Mouse (Mus musculus): Measurements from ENCODE around the gene Hectd1. TPM values are rescaled to one million over a fixed set of nuclear protein-coding genes. Genes with fewer than 3 reads are reported as not detected.
A peak's percentile ranks its signal among the peaks of the same experiment; 100 is the strongest.

The Hectd1 gene
- polyA plus RNA-seq, 2 experiments: 35.8 to 44.0 TPM

DNA sequence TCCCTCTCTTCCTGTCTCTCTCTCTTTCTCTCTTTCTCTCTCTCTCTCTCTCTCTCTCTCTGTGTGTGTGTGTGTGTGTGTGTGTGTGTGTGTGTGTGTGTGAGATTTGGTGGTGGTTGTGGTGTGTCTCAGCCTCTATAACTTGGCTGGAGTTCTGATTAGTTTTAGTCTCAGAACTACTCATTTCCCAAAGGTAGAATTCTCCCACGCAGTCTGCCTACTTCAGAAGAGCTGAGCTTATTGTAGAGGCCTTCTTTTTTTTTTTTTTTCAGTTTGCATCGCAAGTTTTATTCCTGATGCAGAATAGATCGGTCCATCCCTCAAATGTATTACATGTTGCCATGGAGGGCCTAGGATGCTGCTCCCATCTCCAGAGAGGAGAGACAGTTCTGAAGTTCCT lies 119.6 kb downstream of the Hectd1 start:
- Histone ChIP-seq H3K36me3 (ENCODE audit: control insufficient read depth, insufficient read depth, low read length) (no peaks in the 10 kb centered on the region), H3K27ac (replicated peaks; ENCODE audit: low read depth, low read length) (no peak overlapping the region), H3K9ac (ENCODE audit: low read depth, low read length, severe bottlenecking) (no peak overlapping the region), H3K27me3 (ENCODE audit: control insufficient read depth, insufficient read depth, low read length) (no peaks in the 10 kb centered on the region), H3K4me3 (replicated peaks; ENCODE audit: low read length) (no peak overlapping the region), H3K4me1 (ENCODE audit: control insufficient read depth, insufficient read depth, low read length) (no peaks in the 10 kb centered on the region), H3K4me2 (replicated peaks; ENCODE audit: low read depth, low read length, severe bottlenecking) (no peak overlapping the region), H3K9me3 (ENCODE audit: control insufficient read depth, low read length) (no peaks in the 10 kb centered on the region)
- no peak for TF ChIP-seq POLR2A (IDR thresholded peaks at IDR 0.05; ENCODE audit: borderline replicate concordance, extremely low read depth, insufficient read depth, insufficient read length)
- DNase-seq (ENCODE audit: low spot score) (no peak), ATAC-seq (ENCODE audit: low FRiP score, low read depth) (no peak)
- WGBS: 64% methylated on average over 3 of the region's 3 CpGs

DNA sequence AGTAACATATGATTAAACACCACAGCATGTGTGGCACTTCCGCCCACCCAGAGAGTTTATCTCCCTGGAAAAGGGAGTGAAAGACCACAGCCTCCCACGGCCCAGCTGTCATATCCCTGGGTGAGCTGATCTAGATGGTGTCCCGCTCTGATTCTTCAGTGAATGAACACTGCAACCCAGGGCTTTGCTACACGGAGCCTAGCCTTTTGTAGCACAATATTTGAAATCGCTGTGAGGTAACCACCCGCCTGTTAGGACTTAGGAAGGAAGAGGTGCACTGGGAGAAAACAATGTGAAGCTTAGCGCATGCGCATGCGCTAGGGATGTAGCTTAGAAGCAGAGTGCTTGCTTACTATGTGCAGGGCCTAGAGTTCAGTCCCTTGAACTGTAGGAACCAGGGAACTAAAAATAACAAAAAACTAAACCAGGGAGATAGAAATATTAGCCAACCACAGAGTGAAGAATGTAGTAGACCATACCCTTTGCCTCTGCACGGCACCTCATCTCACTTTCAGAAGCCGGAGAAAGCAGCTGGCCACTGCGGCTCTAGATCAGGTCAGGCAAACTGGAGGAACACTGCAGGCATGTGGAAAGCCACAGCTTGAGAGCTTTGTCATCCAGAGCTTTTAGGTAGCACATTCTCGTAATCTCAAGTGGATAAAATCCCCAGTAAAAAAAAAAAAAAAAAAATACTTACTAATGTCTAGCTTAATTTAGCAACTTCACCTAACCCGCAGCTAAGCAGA lies 120.2 kb downstream of the Hectd1 start:
- no peaks in the 10 kb centered on the region for H3K27me3 ChIP-seq (ENCODE audit: control insufficient read depth, insufficient read depth, low read length)
- no peak for TF ChIP-seq POLR2A (IDR thresholded peaks at IDR 0.05; ENCODE audit: borderline replicate concordance, extremely low read depth, insufficient read depth, insufficient read length)
- DNase-seq (ENCODE audit: low spot score): no peak
- H3K9me3 ChIP-seq (ENCODE audit: control insufficient read depth, low read length): no peaks in the 10 kb centered on the region
- no peak overlapping the region; the same call in 1 of the 2 replicates for H3K27ac ChIP-seq (replicated peaks; ENCODE audit: low read depth, low read length)
- H3K4me1 ChIP-seq (ENCODE audit: control insufficient read depth, insufficient read depth, low read length): no peaks in the 10 kb centered on the region
- 73% methylated on average over 14 of the region's 14 CpGs for WGBS
- no peak overlapping the region for H3K9ac ChIP-seq (ENCODE audit: low read depth, low read length, severe bottlenecking)
- H3K4me2 ChIP-seq (replicated peaks; ENCODE audit: low read depth, low read length, severe bottlenecking): no peak overlapping the region
- H3K4me3 ChIP-seq (replicated peaks; ENCODE audit: low read length): no peak overlapping the region
- no peaks in the 10 kb centered on the region for H3K36me3 ChIP-seq (ENCODE audit: control insufficient read depth, insufficient read depth, low read length)
- ATAC-seq (ENCODE audit: low FRiP score, low read depth): 0 out of 2 replicates have a peak, but pooled peaks have one; percentile 34

DNA sequence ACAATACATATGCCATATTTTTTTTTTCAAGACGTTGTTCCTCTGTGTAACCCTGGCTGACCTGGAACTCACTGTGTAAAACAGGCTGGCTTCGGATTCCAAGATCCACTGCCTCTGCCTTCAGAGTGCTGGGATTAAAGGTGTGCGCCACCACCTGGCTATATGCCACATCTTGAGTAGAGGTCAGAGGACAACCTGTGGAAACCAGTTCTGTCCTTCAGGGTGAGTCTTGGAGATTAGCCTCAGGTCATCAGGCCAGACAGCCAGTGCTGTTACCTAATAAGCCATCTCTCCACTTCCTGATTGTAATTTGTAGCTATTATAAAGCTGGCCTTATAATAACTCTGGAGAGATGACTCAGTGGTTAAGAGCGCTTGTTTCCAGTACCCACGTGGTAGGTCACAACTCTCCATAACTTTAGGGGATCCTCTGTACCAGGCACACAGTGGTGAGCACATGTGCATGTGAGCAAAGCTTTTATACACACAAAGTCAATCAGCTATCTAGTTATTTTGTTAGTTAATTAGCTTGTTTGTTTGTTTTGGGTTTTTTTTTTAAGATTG lies 122.6 kb downstream of the Hectd1 start:
- ATAC-seq (ENCODE audit: low FRiP score, low read depth): no peak
- Histone ChIP-seq H3K36me3 (ENCODE audit: control insufficient read depth, insufficient read depth, low read length) (no peaks in the 10 kb centered on the region), H3K9ac (ENCODE audit: low read depth, low read length, severe bottlenecking) (no peak overlapping the region), H3K27me3 (ENCODE audit: control insufficient read depth, insufficient read depth, low read length) (no peaks in the 10 kb centered on the region), H3K4me1 (ENCODE audit: control insufficient read depth, insufficient read depth, low read length) (no peaks in the 10 kb centered on the region), H3K4me3 (replicated peaks; ENCODE audit: low read length) (no peak overlapping the region), H3K9me3 (ENCODE audit: control insufficient read depth, low read length) (peaks cover 1% of the 10 kb centered on the region; the same call in 1 of the 2 replicates), H3K27ac (replicated peaks; ENCODE audit: low read depth, low read length) (no peak overlapping the region), H3K4me2 (replicated peaks; ENCODE audit: low read depth, low read length, severe bottlenecking) (no peak overlapping the region)
- no peak for DNase-seq (ENCODE audit: low spot score)
- TF ChIP-seq POLR2A (IDR thresholded peaks at IDR 0.05; ENCODE audit: borderline replicate concordance, extremely low read depth, insufficient read depth, insufficient read length): no peak
- 74% methylated on average over 5 of the region's 5 CpGs for WGBS

DNA sequence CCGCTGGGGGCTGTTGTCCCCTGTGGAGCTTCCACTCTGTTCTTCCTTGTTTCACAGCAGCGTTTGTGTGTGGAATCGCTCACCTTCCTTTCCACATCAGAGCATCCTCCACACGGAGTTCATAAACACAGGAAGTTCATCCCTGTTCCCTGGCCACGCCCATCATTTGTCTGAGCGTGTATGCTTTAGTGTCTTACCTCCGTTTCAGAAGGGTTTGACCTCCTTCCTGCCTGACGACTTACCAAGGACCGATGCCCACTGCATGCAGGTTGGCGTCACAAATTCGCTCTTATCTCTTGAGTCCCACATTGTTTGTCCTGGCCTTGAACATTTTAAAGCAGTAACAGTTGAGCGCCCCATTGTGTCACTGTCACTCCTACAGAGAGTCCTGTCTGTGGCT lies 123.6 kb downstream of the Hectd1 start:
- no peak overlapping the region for H3K9ac ChIP-seq (ENCODE audit: low read depth, low read length, severe bottlenecking)
- TF ChIP-seq POLR2A (IDR thresholded peaks at IDR 0.05; ENCODE audit: borderline replicate concordance, extremely low read depth, insufficient read depth, insufficient read length): no peak
- H3K4me1 ChIP-seq (ENCODE audit: control insufficient read depth, insufficient read depth, low read length): no peaks in the 10 kb centered on the region
- DNase-seq (ENCODE audit: low spot score): no peak
- no peak overlapping the region for H3K27ac ChIP-seq (replicated peaks; ENCODE audit: low read depth, low read length)
- peaks cover 2% of the 10 kb centered on the region; the same call in 1 of the 2 replicates for H3K9me3 ChIP-seq (ENCODE audit: control insufficient read depth, low read length)
- no peaks in the 10 kb centered on the region for H3K27me3 ChIP-seq (ENCODE audit: control insufficient read depth, insufficient read depth, low read length)
- H3K4me2 ChIP-seq (replicated peaks; ENCODE audit: low read depth, low read length, severe bottlenecking): no peak overlapping the region
- H3K4me3 ChIP-seq (replicated peaks; ENCODE audit: low read length): no peak overlapping the region
- ATAC-seq (ENCODE audit: low FRiP score, low read depth): no peak
- H3K36me3 ChIP-seq (ENCODE audit: control insufficient read depth, insufficient read depth, low read length): no peaks in the 10 kb centered on the region
- WGBS: 79% methylated on average over 12 of the region's 12 CpGs

DNA sequence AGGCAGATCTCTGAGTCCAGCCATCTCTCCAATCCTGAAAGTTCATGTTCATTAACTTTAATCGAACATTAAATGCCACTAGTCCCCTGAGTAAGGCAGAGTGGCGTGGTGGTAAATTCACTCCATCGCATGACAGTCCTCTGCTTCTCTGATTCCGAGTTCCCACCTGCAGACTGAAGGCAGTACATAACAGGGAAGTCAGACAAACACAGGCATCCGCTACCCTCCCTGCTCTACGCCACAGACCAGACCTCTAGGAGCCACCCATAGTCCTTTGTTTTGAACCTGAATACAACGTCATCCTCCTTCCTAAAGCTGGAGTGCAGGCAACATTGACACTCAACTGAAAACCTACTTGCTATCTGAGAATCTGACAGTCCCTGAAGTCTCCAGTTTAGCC lies 124.8 kb downstream of the Hectd1 start:
- Histone ChIP-seq H3K27me3 (ENCODE audit: control insufficient read depth, insufficient read depth, low read length) (no peaks in the 10 kb centered on the region), H3K36me3 (ENCODE audit: control insufficient read depth, insufficient read depth, low read length) (no peaks in the 10 kb centered on the region), H3K4me2 (replicated peaks; ENCODE audit: low read depth, low read length, severe bottlenecking) (no peak overlapping the region), H3K9me3 (ENCODE audit: control insufficient read depth, low read length) (peaks cover 2% of the 10 kb centered on the region; the same call in 1 of the 2 replicates), H3K4me3 (replicated peaks; ENCODE audit: low read length) (no peak overlapping the region), H3K4me1 (ENCODE audit: control insufficient read depth, insufficient read depth, low read length) (no peaks in the 10 kb centered on the region), H3K27ac (replicated peaks; ENCODE audit: low read depth, low read length) (no peak overlapping the region), H3K9ac (ENCODE audit: low read depth, low read length, severe bottlenecking) (no peak overlapping the region)
- DNase-seq (ENCODE audit: low spot score) (no peak), ATAC-seq (ENCODE audit: low FRiP score, low read depth) (no peak)
- TF ChIP-seq POLR2A (IDR thresholded peaks at IDR 0.05; ENCODE audit: borderline replicate concordance, extremely low read depth, insufficient read depth, insufficient read length): no peak
- 77% methylated on average over 7 of the region's 7 CpGs for WGBS
